Mouse (Mus musculus): ENCODE measurements around the gene Coa5.

- TF ChIP-seq CTCF (IDR thresholded peaks at IDR 0.05; ENCODE audit: extremely low read depth, insufficient read depth, insufficient read length, insufficient replicate concordance) (no peak), POLR2A (IDR thresholded peaks at IDR 0.05; ENCODE audit: low read depth, low read length) (no peak)
Observed at GRCm38 (mm10) chr1:37368125-37368524, 61.8 kb downstream of the Coa5 start.
